Mouse (Mus musculus) lung, postnatal 36 days (tissue): ENCODE measurements around the gene Gadd45g.
A peak's percentile ranks its signal among the peaks of the same experiment; 100 is the strongest.

Experiments
- DNase-seq: peaks from one replicate; pipeline ENCODE4 v3.0.0; 2022; ENCODE audit warnings: mixed read lengths

Gadd45g gene

GRCm38 (mm10) chr13:51853301-51854243, 7.1 kb downstream of the Gadd45g start:
- DNase-seq = peak; percentile 69

DNA sequence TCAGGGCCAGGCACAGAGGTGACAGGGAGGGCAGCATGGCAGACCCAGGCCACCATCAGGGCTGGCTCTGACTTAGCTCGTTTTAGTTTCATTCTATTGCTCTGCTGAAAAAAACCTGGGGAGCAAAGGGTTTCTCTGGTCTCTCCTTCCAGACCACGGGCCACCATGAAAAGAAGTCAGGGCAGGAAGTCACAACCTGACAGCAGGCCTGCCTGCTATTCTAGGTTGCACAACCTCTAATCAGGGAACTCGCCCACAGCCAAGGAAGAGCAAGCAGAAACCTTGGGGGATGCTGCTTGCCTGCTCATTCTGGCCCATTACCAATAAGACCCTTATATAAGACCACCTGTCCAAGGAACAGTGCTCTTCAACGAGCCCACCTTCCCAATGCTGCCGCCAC, 9.1 kb downstream of the Gadd45g start:
- DNase-seq = no peak

DNA sequence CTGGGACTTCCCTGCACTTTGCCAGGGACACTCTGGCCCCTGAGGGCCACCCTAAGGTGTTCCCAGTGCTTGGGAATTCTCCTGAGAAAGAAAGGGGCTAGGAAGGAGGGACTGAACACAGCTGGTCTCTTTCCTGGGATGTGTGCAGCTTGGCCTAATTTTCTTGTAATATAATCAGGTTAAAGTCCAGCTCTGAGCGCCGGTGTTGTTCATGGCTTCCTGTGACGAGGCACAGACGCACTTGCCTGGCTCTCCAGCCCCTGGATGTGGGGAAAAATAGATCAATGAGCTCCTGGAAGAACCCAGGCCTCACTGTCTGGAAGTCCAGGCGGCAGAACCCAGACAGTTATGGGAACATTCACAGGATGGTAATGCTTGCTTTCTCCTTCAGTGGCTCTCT, 10.7 kb downstream of the Gadd45g start:
- DNase-seq = no peak

DNA sequence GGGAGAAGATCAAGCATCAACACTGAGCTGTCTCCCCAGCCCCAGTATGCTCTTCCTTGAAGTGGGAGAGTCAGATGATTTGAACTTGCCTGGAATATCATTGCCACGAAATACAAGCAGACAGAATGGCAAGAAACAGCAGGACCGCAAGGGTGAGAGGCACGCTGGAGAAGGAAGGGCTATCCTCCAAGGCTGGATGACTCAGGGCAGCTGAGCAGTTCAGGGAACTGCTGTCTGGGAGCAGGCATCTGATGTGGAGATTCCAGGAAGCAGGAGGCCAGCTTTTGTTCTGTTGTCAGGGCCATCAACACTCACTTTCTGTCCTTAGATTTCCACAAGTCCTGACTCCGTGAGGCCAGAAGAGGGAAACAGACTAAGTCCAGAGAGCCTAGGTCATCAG, 12.0 kb downstream of the Gadd45g start:
- DNase-seq = no peak

- DNase-seq = no peak
Measured at GRCm38 (mm10) chr13:51859174-51859573, 12.7 kb downstream of the Gadd45g start.

GRCm38 (mm10) chr13:51859798-51860197, 13.3 kb downstream of the Gadd45g start:
- no peak for DNase-seq

GRCm38 (mm10) chr13:51862750-51863149, 16.3 kb downstream of the Gadd45g start:
- DNase-seq = no peak

- DNase-seq = peak; percentile 43
Measured at GRCm38 (mm10) chr13:51866151-51866659, 19.7 kb downstream of the Gadd45g start.

GRCm38 (mm10) chr13:51868491-51869128, 22.1 kb downstream of the Gadd45g start:
- peak; percentile 42 for DNase-seq

DNA sequence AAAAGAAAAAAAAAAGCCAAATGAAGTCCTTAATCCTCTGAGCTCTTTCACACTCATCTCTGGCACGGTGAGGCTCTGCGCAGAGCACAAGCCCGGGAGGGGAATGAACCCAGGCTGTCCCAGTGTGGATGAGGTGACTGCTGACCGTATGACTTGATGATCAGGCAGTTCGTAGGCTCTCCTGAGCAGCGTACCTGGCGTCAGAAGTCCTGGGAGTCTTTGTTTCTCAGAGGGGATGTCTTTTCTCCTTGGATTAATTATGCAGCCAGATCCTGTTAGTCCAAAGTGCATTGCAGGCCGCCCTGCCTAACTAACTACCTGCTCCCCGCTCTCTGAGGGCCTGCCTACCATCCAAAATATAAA, 22.6 kb downstream of the Gadd45g start:
- DNase-seq = no peak

GRCm38 (mm10) chr13:51871148-51871547, 24.7 kb downstream of the Gadd45g start:
- no peak for DNase-seq

GRCm38 (mm10) chr13:51872252-51872962, 25.9 kb downstream of the Gadd45g start:
- DNase-seq = no peak

GRCm38 (mm10) chr13:51872963-51873514, 26.6 kb downstream of the Gadd45g start:
- no peak for DNase-seq

- DNase-seq = no peak
Measured at GRCm38 (mm10) chr13:51873786-51874185, 27.3 kb downstream of the Gadd45g start.

GRCm38 (mm10) chr13:51876131-51876530, 29.7 kb downstream of the Gadd45g start:
- no peak for DNase-seq

DNA sequence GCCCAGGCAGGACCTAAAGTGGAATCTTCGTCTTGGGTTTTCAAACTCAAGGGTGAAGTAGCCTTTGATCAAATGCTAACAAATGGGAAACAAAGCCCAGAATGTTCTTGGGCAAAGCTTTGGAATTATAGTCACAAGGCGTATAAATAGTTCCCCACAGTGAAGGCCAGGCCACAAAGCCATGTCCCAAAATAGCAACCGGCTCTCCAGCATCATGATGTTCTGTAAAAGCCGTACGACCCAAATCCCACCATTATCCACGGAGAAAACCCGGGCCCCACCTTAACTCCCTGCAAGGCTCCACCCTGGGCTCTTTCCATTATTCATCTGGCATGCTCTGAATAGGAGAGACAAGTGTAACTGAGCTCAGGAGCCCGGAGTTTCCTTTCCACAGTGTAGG, 32.3 kb downstream of the Gadd45g start:
- DNase-seq = no peak

DNA sequence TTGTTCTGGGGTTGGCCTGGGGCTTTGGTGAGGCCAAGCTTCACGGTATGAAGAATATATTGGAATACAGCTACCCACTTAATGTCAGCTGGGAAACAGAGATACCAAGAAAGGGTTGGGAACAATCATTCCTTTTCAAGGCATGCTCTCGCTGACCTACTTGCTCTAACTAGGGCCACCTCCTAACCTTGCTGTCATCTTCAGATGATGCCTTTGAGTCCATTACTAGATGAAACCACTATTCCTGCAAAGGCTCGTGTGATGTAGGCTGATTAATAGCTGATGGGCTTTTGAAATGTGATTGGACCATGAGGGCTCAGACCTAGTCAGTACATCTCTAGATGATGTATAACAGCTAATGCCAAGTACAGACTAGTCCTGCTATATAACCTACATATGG, 33.1 kb downstream of the Gadd45g start:
- no peak for DNase-seq

DNA sequence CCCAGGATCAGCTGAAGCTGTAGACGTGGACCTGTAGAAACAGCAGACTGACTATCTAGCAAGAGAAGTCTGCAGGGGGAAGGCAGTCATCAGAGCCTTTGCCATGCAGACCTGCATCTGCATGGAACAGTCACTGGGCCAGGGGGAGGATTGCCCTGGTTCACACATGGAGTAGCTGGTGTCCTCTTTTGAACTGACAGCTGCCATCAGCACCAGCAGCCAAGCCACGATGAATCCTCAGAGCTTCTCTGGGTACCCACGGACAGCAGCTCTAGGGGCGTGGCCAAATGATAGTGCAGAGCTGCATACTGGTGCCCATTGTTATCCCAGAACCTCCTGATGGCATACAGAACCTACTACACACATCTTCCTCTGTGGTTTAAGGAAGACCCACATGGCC, 33.5 kb downstream of the Gadd45g start:
- no peak for DNase-seq

DNA sequence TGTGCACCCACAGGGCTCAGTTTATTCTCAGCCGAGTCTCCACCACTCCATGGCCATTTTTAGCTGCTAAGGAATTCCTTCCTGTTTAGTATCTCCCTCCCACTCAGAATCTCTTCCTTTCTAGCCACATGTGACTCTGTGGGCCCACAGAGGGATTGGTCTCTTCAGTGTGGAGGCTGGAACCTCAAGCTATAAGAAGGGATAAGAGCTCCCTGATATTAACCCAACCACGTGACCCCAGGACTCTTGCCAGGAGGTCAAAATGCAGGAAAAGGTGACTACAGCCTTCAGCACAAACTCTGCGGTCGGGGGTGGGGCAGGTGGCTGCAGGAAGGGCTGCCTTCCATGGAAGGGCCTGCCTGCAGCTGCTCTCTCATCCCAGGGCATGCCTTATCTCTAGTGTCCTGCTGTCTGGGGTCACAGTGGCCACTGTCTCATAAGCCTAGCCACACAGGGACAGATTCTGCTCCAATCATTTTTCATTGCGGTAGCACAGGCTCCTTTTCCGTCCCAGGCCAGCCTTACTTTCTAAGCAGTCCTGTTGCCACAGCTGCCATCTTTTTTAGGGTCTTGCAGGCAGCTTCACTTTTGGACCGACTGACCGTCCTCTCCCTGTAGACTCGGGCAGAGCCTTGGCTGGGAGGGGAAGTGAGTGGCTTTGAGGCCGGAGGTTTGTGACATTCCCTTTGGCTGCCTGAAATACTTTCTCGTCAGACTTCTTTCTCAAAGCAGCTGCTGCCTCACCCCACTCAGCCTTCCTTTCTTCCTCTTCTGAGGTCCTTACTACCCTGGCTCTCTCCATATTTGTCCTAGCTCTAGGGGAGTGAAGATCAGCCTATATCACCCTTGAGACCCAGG, 35.0 kb downstream of the Gadd45g start:
- peak; percentile 50 for DNase-seq

- DNase-seq = no peak
Measured at GRCm38 (mm10) chr13:51882218-51882617, 35.7 kb downstream of the Gadd45g start.

GRCm38 (mm10) chr13:51884250-51884649, 37.8 kb downstream of the Gadd45g start:
- no peak for DNase-seq

- no peak for DNase-seq
Measured at GRCm38 (mm10) chr13:51885594-51885993, 39.1 kb downstream of the Gadd45g start.
